ENCODE assay signal across 8 mouse cellular contexts in genomic region chr1:151011056-151011455, GRCm38 (mm10). TPM values are rescaled to one million over a fixed set of nuclear protein-coding genes. Genes with fewer than 3 reads are reported as not detected.
A peak's percentile ranks its signal among the peaks of the same experiment; 100 is the strongest.
DNase-seq lines count a peak whose midpoint lies in the region; ATAC-seq lines count a peak whose summit lies in the region.

No protein-coding gene starts in this region.

- peak; percentile 60 to 84 for DNase-seq in heart, adult 18-20 months
- DNase-seq in adrenal gland, postnatal 14 days, result peak; percentile 77
- peak; percentile 82 for DNase-seq in embryonic facial prominence, embryonic 10.5 days (ENCODE audit: low spot score)
- DNase-seq in layer of hippocampus, postnatal 10 days (ENCODE audit: low spot score in 2 of 2), result peak; percentile 64 to 75
- DNase-seq in lung, postnatal 4 days, result peak; percentile 63 to 82
- peak; percentile 12 for DNase-seq in spleen, adult 12 weeks (ENCODE audit: low spot score)

- ATAC-seq in heart, embryonic 11.5 days (replicated peaks; ENCODE audit: insufficient number of reproducible peaks, low FRiP score, low TSS enrichment), result no peak
- ATAC-seq in heart, embryonic 16.5 days (replicated peaks; ENCODE audit: extremely low read depth, insufficient read depth, low FRiP score), result 0 out of 2 replicates have a peak, but pooled peaks have one; percentile 12

- H3K4me3 ChIP-seq in heart, embryonic 11.5 days (ENCODE audit: low read depth, low read length), result no peak overlapping the region
- no peak overlapping the region for H3K4me3 ChIP-seq in embryonic facial prominence, embryonic 10.5 days
- no peak overlapping the region for H3K4me3 ChIP-seq in heart, embryonic 16.5 days (ENCODE audit: low read length)

- no peak overlapping the region for H3K9ac ChIP-seq in heart, embryonic 11.5 days (ENCODE audit: low read depth, low read length)
- no peak overlapping the region for H3K9ac ChIP-seq in heart, embryonic 16.5 days (ENCODE audit: low read length)

- H3K27ac ChIP-seq in heart, embryonic 11.5 days (ENCODE audit: low read depth, low read length), result no peak overlapping the region
- H3K27ac ChIP-seq in embryonic facial prominence, embryonic 10.5 days (replicated peaks), result no peak overlapping the region
- H3K27ac ChIP-seq in heart, embryonic 16.5 days (ENCODE audit: low read length), result no peak overlapping the region

- H3K9me3 ChIP-seq in heart, embryonic 11.5 days (replicated peaks; ENCODE audit: control insufficient read depth, low read length), result no peaks in the 10 kb centered on the region
- no peaks in the 10 kb centered on the region for H3K9me3 ChIP-seq in embryonic facial prominence, embryonic 10.5 days
- H3K9me3 ChIP-seq in heart, embryonic 16.5 days (replicated peaks; ENCODE audit: control insufficient read depth, low read length), result no peaks in the 10 kb centered on the region

- WGBS in heart, embryonic 11.5 days (ENCODE audit: insufficient replicate concordance), result 27% methylated on average over 7 of the region's 7 CpGs
- 31% methylated on average over 7 of the region's 7 CpGs for WGBS in embryonic facial prominence, embryonic 10.5 days
- WGBS in heart, embryonic 16.5 days, result 24% methylated on average over 7 of the region's 7 CpGs

- no peaks in the 10 kb centered on the region; the same call in 1 of the 2 replicates for H3K4me1 ChIP-seq in heart, embryonic 11.5 days (ENCODE audit: control insufficient read depth, insufficient read depth, low read length)
- peaks cover 30% of the 10 kb centered on the region for H3K4me1 ChIP-seq in embryonic facial prominence, embryonic 10.5 days
- peaks cover 11% of the 10 kb centered on the region for H3K4me1 ChIP-seq in heart, embryonic 16.5 days (ENCODE audit: control insufficient read depth, insufficient read depth, low read length)

- H3K4me2 ChIP-seq in heart, embryonic 11.5 days, result no peak overlapping the region
- no peak overlapping the region; the same call in 1 of the 2 replicates for H3K4me2 ChIP-seq in heart, embryonic 16.5 days (ENCODE audit: low read depth, low read length)

- no peaks in the 10 kb centered on the region for H3K36me3 ChIP-seq in heart, embryonic 11.5 days (ENCODE audit: control insufficient read depth, insufficient read depth, low read length)
- no peaks in the 10 kb centered on the region for H3K36me3 ChIP-seq in embryonic facial prominence, embryonic 10.5 days (replicated peaks)
- H3K36me3 ChIP-seq in heart, embryonic 16.5 days (ENCODE audit: control insufficient read depth, insufficient read depth), result no peaks in the 10 kb centered on the region

- no peaks in the 10 kb centered on the region for H3K27me3 ChIP-seq in heart, embryonic 11.5 days (ENCODE audit: control insufficient read depth, insufficient read depth, low read length)
- H3K27me3 ChIP-seq in embryonic facial prominence, embryonic 10.5 days (replicated peaks; ENCODE audit: low read depth, poor library complexity, severe bottlenecking), result no peaks in the 10 kb centered on the region
- H3K27me3 ChIP-seq in heart, embryonic 16.5 days (ENCODE audit: control insufficient read depth, insufficient read depth, low read length), result no peaks in the 10 kb centered on the region

RNA-seq across cellular contexts. Expression of gene Hmcn1, which starts 17.8 kb away (rescaled TPM):
- total RNA-seq in heart, adult 18-20 months (2021), result 10 to 100 TPM; 14.7 to 15.8 TPM
- polyA plus RNA-seq in heart, embryonic 11.5 days (2014; fragmentation: Nextera tagmentation; extraction: Ambion mirVana), result 18.0 and 24.8 TPM in 2 replicates
- total RNA-seq in adrenal gland, postnatal 14 days (2021), result 4.2 and 6.9 TPM in 2 replicates
- 15.3 and 19.0 TPM in 2 replicates for polyA plus RNA-seq in embryonic facial prominence, embryonic 10.5 days (2016; fragmentation: Nextera tagmentation; extraction: Ambion mirVana)
- polyA plus RNA-seq in heart, embryonic 16.5 days (2015; fragmentation: Nextera tagmentation; extraction: Ambion mirVana), result 18.1 and 20.7 TPM in 2 replicates
- 1 to 10 TPM; 6.1 to 7.6 TPM for total RNA-seq in layer of hippocampus, postnatal 10 days (2021)

Comparison
In these comparisons a context has a peak if more than half of its experiments do, and no peak if none do; other contexts are left out.
1. DNase-seq: peak in every context shown above with its lines; median percentile 82 in embryonic facial prominence, embryonic 10.5 days; 77 in adrenal gland, postnatal 14 days; 72 in lung, postnatal 4 days; 72 in heart, adult 18-20 months; 70 in layer of hippocampus, postnatal 10 days; 12 in spleen, adult 12 weeks.